Comparison of ENCODE assay signal across 8 mouse cellular contexts in genomic region chr14:18893947-18894445, GRCm38 (mm10). TPM values are rescaled to one million over a fixed set of nuclear protein-coding genes. Genes with fewer than 3 reads are reported as not detected.
DNase-seq lines count a peak whose midpoint lies in the region; ATAC-seq and TF ChIP-seq lines count a peak whose summit lies in the region.

Ube2e2 (minus strand) TSS chr14:18894267.

- H3K27ac ChIP-seq in left cerebral cortex, adult 2 months: peak within 1 kb of the TSS; percentile 93
- peak within 1 kb of the TSS; percentile 70 for H3K27ac ChIP-seq in heart, embryonic 13.5 days (replicated peaks)
- H3K27ac ChIP-seq in midbrain, postnatal 0 days (ENCODE audit: low read depth, low read length): peak within 1 kb of the TSS; percentile 77

- no peaks in the 10 kb centered on the region for H3K9me3 ChIP-seq in heart, embryonic 13.5 days
- no peaks in the 10 kb centered on the region for H3K9me3 ChIP-seq in midbrain, postnatal 0 days (ENCODE audit: low read length)

- no peak for TF ChIP-seq CTCF in left cerebral cortex, adult 2 months (IDR thresholded peaks at IDR 0.05)
- TF ChIP-seq CTCF in midbrain, postnatal 0 days (IDR thresholded peaks at IDR 0.05): no peak

- H3K27me3 ChIP-seq in heart, embryonic 13.5 days (replicated peaks): no peaks in the 10 kb centered on the region
- H3K27me3 ChIP-seq in midbrain, postnatal 0 days (ENCODE audit: insufficient read depth, low read length): no peaks in the 10 kb centered on the region

- no peak for DNase-seq in left cerebral cortex, adult 2 months (ENCODE audit: extremely low spot score in 1 of 2, low spot score in 2 of 2)
- no peak for DNase-seq in left cerebral cortex, adult 9 months (ENCODE audit: low spot score in 2 of 2)
- peak; percentile 31 for DNase-seq in brain, adult 2 months (ENCODE audit: low read depth, low spot score)
- no peak for DNase-seq in left cerebral cortex, postnatal 14 days (ENCODE audit: low spot score in 2 of 2)
- DNase-seq in midbrain, postnatal 0 days (ENCODE audit: low spot score): no peak
- DNase-seq in adipocyte (ENCODE audit: low spot score): no peak
- no peak for DNase-seq in lung, postnatal 4 days

- intact Hi-C loops in left cerebral cortex, adult 2 months (cut with DNase I): loop anchor here (5.0 kb wide), 2 partner anchors 347 to 387 kb away; no protein-coding TSS in a partner anchor
- intact Hi-C loops in left cerebral cortex, postnatal 14 days (cut with DNase I): loop anchor here (10.0 kb wide), 1 partner anchor 139 kb away; no protein-coding TSS in a partner anchor

- no peaks in the 10 kb centered on the region for H3K36me3 ChIP-seq in heart, embryonic 13.5 days
- no peaks in the 10 kb centered on the region for H3K36me3 ChIP-seq in midbrain, postnatal 0 days (ENCODE audit: insufficient read depth, low read length)

- peak within 1 kb of the TSS; percentile 50 for H3K4me3 ChIP-seq in left cerebral cortex, adult 2 months
- peak within 1 kb of the TSS; percentile 77 for H3K4me3 ChIP-seq in heart, embryonic 13.5 days
- H3K4me3 ChIP-seq in midbrain, postnatal 0 days (ENCODE audit: low read depth, low read length): peak within 1 kb of the TSS; percentile 82

- ATAC-seq in heart, embryonic 13.5 days (ENCODE audit: extremely low read depth, insufficient number of reproducible peaks, low FRiP score, low TSS enrichment): no peak
- no peak; the same call in 1 of the 2 replicates for ATAC-seq in midbrain, postnatal 0 days (ENCODE audit: low FRiP score)

- H3K4me2 ChIP-seq in heart, embryonic 13.5 days: peak within 1 kb of the TSS; percentile 81
- peak within 1 kb of the TSS; percentile 86 for H3K4me2 ChIP-seq in midbrain, postnatal 0 days (ENCODE audit: low read depth, low read length, poor library complexity, severe bottlenecking)

- peak within 1 kb of the TSS; percentile 91 for H3K9ac ChIP-seq in heart, embryonic 13.5 days
- H3K9ac ChIP-seq in midbrain, postnatal 0 days (replicated peaks; ENCODE audit: low read length, poor library complexity, severe bottlenecking): peak within 1 kb of the TSS; percentile 83

- WGBS in heart, embryonic 13.5 days: under 1% methylated on average over 22 of the region's 22 CpGs
- WGBS in midbrain, postnatal 0 days: 4% methylated on average over 20 of the region's 22 CpGs

- peaks cover 10% of the 10 kb centered on the region for H3K4me1 ChIP-seq in heart, embryonic 13.5 days
- no peaks in the 10 kb centered on the region for H3K4me1 ChIP-seq in midbrain, postnatal 0 days (ENCODE audit: insufficient read depth, low read length)

RNA-seq across cellular contexts. Expression of gene Ube2e2, which starts in this region (rescaled TPM):
- 100 to 1,000 TPM; 164 to 172 TPM for total RNA-seq in left cerebral cortex, adult 2 months (2021)
- polyA plus RNA-seq in heart, embryonic 13.5 days (2015; fragmentation: Nextera tagmentation; extraction: Ambion mirVana): 40.9 and 43.4 TPM in 2 replicates
- 100 to 1,000 TPM; 149 to 168 TPM for total RNA-seq in left cerebral cortex, postnatal 14 days (2021)
- 84.5 and 91.3 TPM in 2 replicates for total RNA-seq in midbrain, postnatal 0 days (2014; rRNA removed)
- polyA plus RNA-seq in midbrain, postnatal 0 days (2015; fragmentation: Nextera tagmentation; extraction: Ambion mirVana): 164 and 167 TPM in 2 replicates
